In the genomic region with DNA sequence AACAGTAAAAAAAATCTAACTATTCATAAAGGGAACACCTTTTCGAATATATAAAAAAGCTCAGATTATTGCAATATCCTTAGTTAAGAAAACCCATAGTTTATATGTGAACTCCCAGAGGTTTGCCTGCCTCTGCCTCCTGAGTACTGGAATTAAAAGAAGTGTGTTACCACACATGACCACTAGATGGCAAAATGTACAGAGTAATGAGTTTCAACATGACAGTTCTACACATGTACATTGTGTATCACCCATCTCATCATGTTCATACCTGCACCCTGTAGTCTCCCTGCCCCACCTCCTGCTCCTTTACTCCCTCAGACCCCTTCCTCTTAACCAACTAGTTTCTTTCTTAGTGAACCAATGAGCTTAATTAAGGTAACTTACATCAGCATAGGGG, we compare ENCODE assay signal across 11 mouse cellular contexts. TPM values are rescaled to one million over a fixed set of nuclear protein-coding genes. Genes with fewer than 3 reads are reported as not detected.
DNase-seq lines count a peak whose midpoint lies in the region; ATAC-seq and TF ChIP-seq lines count a peak whose summit lies in the region.
"Had no signal": no experiment of that assay in that cellular context is flagged by ENCODE, and none has a peak within 500 bp of the region (broad histone marks: within the 10 kb centered on the region; RNA-seq: fewer than 3 reads in every experiment).

No protein-coding gene starts in this region.

- H3K27me3 ChIP-seq in embryonic facial prominence, embryonic 11.5 days (ENCODE audit: control insufficient read depth, insufficient read depth, low read length) = no peaks in the 10 kb centered on the region
- no peaks in the 10 kb centered on the region for H3K27me3 ChIP-seq in embryonic facial prominence, embryonic 10.5 days (replicated peaks; ENCODE audit: low read depth, poor library complexity, severe bottlenecking)
- no peaks in the 10 kb centered on the region for H3K27me3 ChIP-seq in stomach, postnatal 0 days (ENCODE audit: control insufficient read depth, insufficient read depth, low read length)
- no peaks in the 10 kb centered on the region for H3K27me3 ChIP-seq in hindbrain, embryonic 16.5 days (replicated peaks; ENCODE audit: control insufficient read depth, insufficient read depth, low read length)

- peak; percentile 59 for TF ChIP-seq CTCF in stomach, postnatal 0 days (IDR thresholded peaks at IDR 0.05; ENCODE audit: low read depth)

- H3K9ac ChIP-seq in embryonic facial prominence, embryonic 11.5 days (replicated peaks; ENCODE audit: low read length) = no peak overlapping the region
- H3K9ac ChIP-seq in stomach, postnatal 0 days (ENCODE audit: low read length) = no peak overlapping the region
- no peak overlapping the region for H3K9ac ChIP-seq in hindbrain, embryonic 16.5 days (ENCODE audit: low read depth, low read length)

- peak; percentile 30 for DNase-seq in embryonic facial prominence, embryonic 11.5 days (ENCODE audit: low spot score)
- DNase-seq in embryonic facial prominence, embryonic 10.5 days (ENCODE audit: low spot score) = no peak
- peak; percentile 40 for DNase-seq in retina, embryonic 14.5 days (ENCODE audit: low spot score)
- no peak for DNase-seq in retina, postnatal 1 day
- DNase-seq in stomach, postnatal 0 days (ENCODE audit: low spot score) = no peak
- no peak for DNase-seq in adrenal gland, adult 8-10 months
- DNase-seq: left cerebral cortex, postnatal 4 days had no signal

- H3K4me1 ChIP-seq in embryonic facial prominence, embryonic 11.5 days (ENCODE audit: control insufficient read depth, insufficient read depth, low read length) = no peaks in the 10 kb centered on the region
- H3K4me1 ChIP-seq in embryonic facial prominence, embryonic 10.5 days = no peaks in the 10 kb centered on the region
- H3K4me1 ChIP-seq in stomach, postnatal 0 days (replicated peaks; ENCODE audit: control insufficient read depth, insufficient read depth) = no peaks in the 10 kb centered on the region
- H3K4me1 ChIP-seq in hindbrain, embryonic 16.5 days (ENCODE audit: control insufficient read depth, insufficient read depth, low read depth, low read length) = no peaks in the 10 kb centered on the region

- H3K27ac ChIP-seq in embryonic facial prominence, embryonic 11.5 days (replicated peaks; ENCODE audit: low read depth, low read length) = no peak overlapping the region
- no peak overlapping the region for H3K27ac ChIP-seq in embryonic facial prominence, embryonic 10.5 days (replicated peaks)
- H3K27ac ChIP-seq in stomach, postnatal 0 days (replicated peaks) = no peak overlapping the region
- no peak overlapping the region for H3K27ac ChIP-seq in hindbrain, embryonic 16.5 days (ENCODE audit: low read depth, low read length)

- H3K4me3 ChIP-seq in embryonic facial prominence, embryonic 11.5 days (ENCODE audit: low read depth, low read length) = no peak overlapping the region
- H3K4me3 ChIP-seq in embryonic facial prominence, embryonic 10.5 days = no peak overlapping the region
- H3K4me3 ChIP-seq in stomach, postnatal 0 days (ENCODE audit: low read depth, low read length) = no peak overlapping the region
- no peak overlapping the region for H3K4me3 ChIP-seq in hindbrain, embryonic 16.5 days (ENCODE audit: low read length)

- no peak overlapping the region for H3K4me2 ChIP-seq in embryonic facial prominence, embryonic 11.5 days (ENCODE audit: low read depth, low read length)
- no peak overlapping the region for H3K4me2 ChIP-seq in stomach, postnatal 0 days (replicated peaks; ENCODE audit: low read depth)
- H3K4me2 ChIP-seq in hindbrain, embryonic 16.5 days (ENCODE audit: low read length) = no peak overlapping the region

- no peak for TF ChIP-seq EP300 in stomach, postnatal 0 days (optimal IDR thresholded peaks at IDR 0.05)

- ATAC-seq in embryonic facial prominence, embryonic 11.5 days (replicated peaks; ENCODE audit: insufficient number of reproducible peaks, low FRiP score, low TSS enrichment, low read depth) = no peak
- ATAC-seq in erythroblast, adult 5-6 weeks (replicated peaks; ENCODE audit: low FRiP score, poor library complexity, severe bottlenecking) = peak; percentile 70
- no peak for ATAC-seq in stomach, postnatal 0 days (ENCODE audit: low FRiP score, low TSS enrichment)
- no peak for ATAC-seq in hindbrain, embryonic 16.5 days

- 87% methylated on average over 1 of the region's 1 CpGs for WGBS in embryonic facial prominence, embryonic 11.5 days
- WGBS in embryonic facial prominence, embryonic 10.5 days = 72% methylated on average over 1 of the region's 1 CpGs
- WGBS in stomach, postnatal 0 days = 65% methylated on average over 1 of the region's 1 CpGs
- 89% methylated on average over 1 of the region's 1 CpGs for WGBS in hindbrain, embryonic 16.5 days

- no peaks in the 10 kb centered on the region for H3K36me3 ChIP-seq in embryonic facial prominence, embryonic 11.5 days (replicated peaks; ENCODE audit: control insufficient read depth, insufficient read depth, low read depth, low read length)
- no peaks in the 10 kb centered on the region for H3K36me3 ChIP-seq in embryonic facial prominence, embryonic 10.5 days (replicated peaks)
- H3K36me3 ChIP-seq in stomach, postnatal 0 days (ENCODE audit: control insufficient read depth, insufficient read depth, low read length) = no peaks in the 10 kb centered on the region
- no peaks in the 10 kb centered on the region for H3K36me3 ChIP-seq in hindbrain, embryonic 16.5 days (ENCODE audit: control insufficient read depth, insufficient read depth, low read length)

- no peaks in the 10 kb centered on the region for H3K9me3 ChIP-seq in embryonic facial prominence, embryonic 11.5 days (replicated peaks; ENCODE audit: control insufficient read depth, low read length)
- H3K9me3 ChIP-seq in embryonic facial prominence, embryonic 10.5 days = no peaks in the 10 kb centered on the region
- H3K9me3 ChIP-seq in stomach, postnatal 0 days (ENCODE audit: control insufficient read depth, low read length) = no peaks in the 10 kb centered on the region
- no peaks in the 10 kb centered on the region for H3K9me3 ChIP-seq in hindbrain, embryonic 16.5 days (ENCODE audit: control insufficient read depth, low read length)

RNA-seq across cellular contexts. Expression of a gene that starts 12.0 kb away (rescaled TPM):
- not detected in 2 replicates for polyA plus RNA-seq in embryonic facial prominence, embryonic 11.5 days (2014; fragmentation: Nextera tagmentation; extraction: Ambion mirVana)
- 0.04 TPM in 2 replicates for polyA plus RNA-seq in embryonic facial prominence, embryonic 10.5 days (2016; fragmentation: Nextera tagmentation; extraction: Ambion mirVana)
- total RNA-seq in erythroblast, adult 5-6 weeks (2015; ENCODE audit: low replicate concordance) = not detected in 2 replicates
- not detected in 2 replicates for total RNA-seq in erythroblast, adult 5-6 weeks (2017; ENCODE audit: low replicate concordance)
- polyA plus RNA-seq in stomach, postnatal 0 days (2015; fragmentation: Nextera tagmentation; extraction: Ambion mirVana) = 0.25 and 0.31 TPM in 2 replicates
- under 1 TPM in 1 of 4 experiments, not detected in 3; 0.40 TPM for total RNA-seq in adrenal gland, adult 8-10 months (2022)
- polyA plus RNA-seq in hindbrain, embryonic 16.5 days (2015; fragmentation: Nextera tagmentation; extraction: Ambion mirVana) = 0.08 TPM in 1 of 2 replicates, not detected in the other
- total RNA-seq: left cerebral cortex, postnatal 4 days; neutrophil, adult 5-6 weeks had no signal
- polyA plus RNA-seq: embryonic facial prominence, embryonic 14.5 days had no signal

Comparison
In these comparisons a context has a peak if more than half of its experiments do, and no peak if none do; other contexts are left out.
1. DNase-seq: peak in embryonic facial prominence, embryonic 11.5 days (single experiment) and retina, embryonic 14.5 days (single experiment); none in embryonic facial prominence, embryonic 10.5 days (single experiment), retina, postnatal 1 day (single experiment), stomach, postnatal 0 days (single experiment) and adrenal gland, adult 8-10 months (single experiment).